Mouse (Mus musculus) lung, postnatal 0 days (tissue): ENCODE measurements around the gene Exosc7.

Experiments used
- CTCF ChIP-seq: IDR thresholded peaks from 2 replicates; pipeline ENCODE4 v1.5.1; 2016; ENCODE audit warnings: antibody characterized with exemption, mild to moderate bottlenecking
- EP300 ChIP-seq: IDR thresholded peaks from 2 replicates; pipeline ENCODE4 v1.6.1; 2016; ENCODE audit warnings: antibody characterized with exemption, mild to moderate bottlenecking, control low read depth

GRCm38 (mm10) chr9:123152026-123152425 lies 39.0 kb downstream of the Exosc7 start:
- TF ChIP-seq EP300 (peak; percentile 38), CTCF (no peak)
